Mouse (Mus musculus) myocyte (in vitro differentiated cells): ENCODE results near the gene Sdccag8. TPM values are rescaled to one million over a fixed set of nuclear protein-coding genes. Genes with fewer than 3 reads are reported as not detected.
A peak's percentile ranks its signal among the peaks of the same experiment; 100 is the strongest.

Experiments used
- H3K27me3 ChIP-seq: one replicate; pipeline ENCODE4 v1.6.1; 2011; ENCODE audit not compliant: control insufficient read depth, insufficient read depth, insufficient read length
- H3K36me3 ChIP-seq: one replicate; pipeline ENCODE4 v1.6.1; 2011; ENCODE audit not compliant: control insufficient read depth, insufficient read depth
- H3K4me2 ChIP-seq: one replicate; pipeline ENCODE4 v1.6.1; 2011; ENCODE audit warnings: low read depth, control low read depth
- H3K4me3 ChIP-seq: one replicate; pipeline ENCODE4 v1.5.1; 2011; ENCODE audit warnings: mild to moderate bottlenecking, control low read depth, moderate library complexity
- H3K79me2 ChIP-seq: one replicate; pipeline ENCODE4 v1.6.1; 2011; ENCODE audit not compliant: control insufficient read depth, insufficient read depth
- H3ac ChIP-seq: one replicate; pipeline ENCODE4 v1.6.1; 2011; ENCODE audit not compliant: control insufficient read depth, insufficient read length
- CEBPB ChIP-seq: IDR thresholded peaks from 2 replicates; pipeline ENCODE4 v1.6.1; 2011; ENCODE audit warnings: mild to moderate bottlenecking, moderate library complexity; ENCODE audit not compliant: poor library complexity, insufficient read depth, severe bottlenecking
- E2F4 ChIP-seq: IDR thresholded peaks from one replicate; pipeline ENCODE4 v1.6.1; 2011; ENCODE audit warnings: mild to moderate bottlenecking, control low read depth, moderate library complexity; ENCODE audit not compliant: insufficient read depth
- MAX ChIP-seq: IDR thresholded peaks from one replicate; pipeline ENCODE4 v1.6.1; 2011; ENCODE audit warnings: low read depth, mild to moderate bottlenecking, control low read depth
- MYOD1 ChIP-seq, 3 experiments: IDR thresholded peaks; one replicate each; pipeline ENCODE4 v1.6.1; 2011; ENCODE audit warnings: control low read depth in 2 of 3, low read depth in 2 of 3, mild to moderate bottlenecking in 2 of 3, moderate library complexity in 1 of 3; ENCODE audit not compliant: insufficient read length in 2 of 3, control insufficient read depth in 1 of 3
- MYOG ChIP-seq, 3 experiments: IDR thresholded peaks; one replicate each; pipeline ENCODE4 v1.6.1; 2011; ENCODE audit warnings: control low read depth in 2 of 3, low read depth in 2 of 3, mild to moderate bottlenecking in 2 of 3; ENCODE audit not compliant: insufficient read length in 2 of 3, control insufficient read depth in 1 of 3, insufficient read depth in 1 of 3
- POLR2A ChIP-seq: IDR thresholded peaks from one replicate; pipeline ENCODE4 v1.6.1; 2011; ENCODE audit warnings: low read depth, mild to moderate bottlenecking, control low read depth, moderate library complexity; ENCODE audit not compliant: insufficient read length
- POLR2AphosphoS2 ChIP-seq: IDR thresholded peaks from one replicate; pipeline ENCODE4 v1.6.1; 2011; ENCODE audit warnings: low read depth, control low read depth; ENCODE audit not compliant: insufficient read length
- REST ChIP-seq: IDR thresholded peaks from one replicate; pipeline ENCODE4 v1.6.1; 2011; ENCODE audit warnings: mild to moderate bottlenecking, control low read depth, moderate library complexity; ENCODE audit not compliant: insufficient read depth, insufficient read length
- SRF ChIP-seq: IDR thresholded peaks from one replicate; pipeline ENCODE4 v1.6.1; 2011; ENCODE audit warnings: low read depth; ENCODE audit not compliant: control insufficient read depth, insufficient read length
- TCF12 ChIP-seq: IDR thresholded peaks from one replicate; pipeline ENCODE4 v1.6.1; 2011; ENCODE audit warnings: mild to moderate bottlenecking, control low read depth; ENCODE audit not compliant: poor library complexity, insufficient read depth, severe bottlenecking
- TCF3 ChIP-seq: IDR thresholded peaks from one replicate; pipeline ENCODE4 v1.6.1; 2011; ENCODE audit warnings: low read depth, control low read depth; ENCODE audit not compliant: insufficient read length
- USF1 ChIP-seq: IDR thresholded peaks from one replicate; pipeline ENCODE4 v1.6.1; 2011; ENCODE audit warnings: low read depth, mild to moderate bottlenecking, control low read depth, moderate library complexity
- polyA plus RNA-seq: library from polyadenylated mRNA; unstranded; fragments of >200 nt; fragmentation: generic; extraction: Trizol; gene quantifications from one replicate; pipeline ENCODE4 v1.2.1, GENCODE M21; 2012; ENCODE audit warnings: missing spikeins

The Sdccag8 gene
- polyA plus RNA-seq, 1 experiment = 8.4 TPM

GRCm38 (mm10) chr1:177008777-177009176 lies 194.3 kb downstream of the Sdccag8 start:
- Histone ChIP-seq H3K4me2 (peak overlapping the region; percentile 4), H3K4me3 (no peak overlapping the region), H3K79me2 (no peaks in the 10 kb centered on the region), H3K36me3 (no peaks in the 10 kb centered on the region), H3ac (no peak overlapping the region), H3K27me3 (no peaks in the 10 kb centered on the region)
- TF ChIP-seq USF1 (no peak), TCF3 (peak; percentile 26), MYOD1 (IDR thresholded peaks at IDR 0.05; ENCODE audit: control insufficient read depth in 1 of 3, insufficient read length in 2 of 3, low read depth in 2 of 3) (peak in 2 of 3 experiments; percentile 58 to 78), CEBPB (peak; percentile 69), POLR2A (peak; percentile 34), MAX (peak; percentile 20), REST (no peak), POLR2AphosphoS2 (no peak), TCF12 (peak; percentile 23), E2F4 (no peak), SRF (no peak), MYOG (IDR thresholded peaks at IDR 0.05; ENCODE audit: control insufficient read depth in 1 of 3, insufficient read depth in 1 of 3, insufficient read length in 2 of 3, low read depth in 2 of 3) (peak; percentile 21 to 88 (median 61))

- Histone ChIP-seq H3K79me2 (no peaks in the 10 kb centered on the region), H3K27me3 (no peaks in the 10 kb centered on the region), H3K36me3 (no peaks in the 10 kb centered on the region), H3K4me2 (no peak overlapping the region), H3K4me3 (no peak overlapping the region), H3ac (no peak overlapping the region)
- no peak for TF ChIP-seq USF1
- no peak for TF ChIP-seq REST
- no peak for TF ChIP-seq E2F4
- TF ChIP-seq MYOG (IDR thresholded peaks at IDR 0.05; ENCODE audit: control insufficient read depth in 1 of 3, insufficient read depth in 1 of 3, insufficient read length in 2 of 3, low read depth in 2 of 3) = no peak
- TF ChIP-seq TCF12 = no peak
- no peak for TF ChIP-seq MYOD1 (IDR thresholded peaks at IDR 0.05; ENCODE audit: control insufficient read depth in 1 of 3, insufficient read length in 2 of 3, low read depth in 2 of 3)
- no peak for TF ChIP-seq POLR2A
- TF ChIP-seq CEBPB = no peak
- TF ChIP-seq POLR2AphosphoS2 = no peak
- no peak for TF ChIP-seq TCF3
- TF ChIP-seq SRF = no peak
- no peak for TF ChIP-seq MAX
These were observed 195.6 kb downstream of the Sdccag8 start for GRCm38 (mm10) chr1:177010041-177010440.

- TF ChIP-seq E2F4 (no peak), MYOD1 (IDR thresholded peaks at IDR 0.05; ENCODE audit: control insufficient read depth in 1 of 3, insufficient read length in 2 of 3, low read depth in 2 of 3) (peak in 2 of 3 experiments; percentile 36 to 37), MYOG (IDR thresholded peaks at IDR 0.05; ENCODE audit: control insufficient read depth in 1 of 3, insufficient read depth in 1 of 3, insufficient read length in 2 of 3, low read depth in 2 of 3) (peak in 1 of 3 experiments; percentile 56)
- H3K4me3 ChIP-seq = no peak overlapping the region
- H3K36me3 ChIP-seq = no peaks in the 10 kb centered on the region
- H3ac ChIP-seq = no peak overlapping the region
- no peaks in the 10 kb centered on the region for H3K27me3 ChIP-seq
- H3K4me2 ChIP-seq = peak overlapping the region; percentile 70
- H3K79me2 ChIP-seq = no peaks in the 10 kb centered on the region
These were observed 196.3 kb downstream of the Sdccag8 start for GRCm38 (mm10) chr1:177010607-177011302.

- peak overlapping the region; percentile 70 for H3K4me2 ChIP-seq
- no peaks in the 10 kb centered on the region for H3K27me3 ChIP-seq
- no peak overlapping the region for H3ac ChIP-seq
- peak; percentile 79 to 95 (median 94) for TF ChIP-seq MYOG (IDR thresholded peaks at IDR 0.05; ENCODE audit: control insufficient read depth in 1 of 3, insufficient read depth in 1 of 3, insufficient read length in 2 of 3, low read depth in 2 of 3)
- TF ChIP-seq CEBPB = peak; percentile 40; the same call in 1 of the 2 replicates
- no peak for TF ChIP-seq MAX
- TF ChIP-seq USF1 = no peak
- peak; percentile 83 for TF ChIP-seq TCF12
- TF ChIP-seq TCF3 = peak; percentile 75
- no peak for TF ChIP-seq POLR2A
- peak; percentile 94 to 97 (median 97) for TF ChIP-seq MYOD1 (IDR thresholded peaks at IDR 0.05; ENCODE audit: control insufficient read depth in 1 of 3, insufficient read length in 2 of 3, low read depth in 2 of 3)
- no peak for TF ChIP-seq REST
- H3K36me3 ChIP-seq = no peaks in the 10 kb centered on the region
- H3K79me2 ChIP-seq = no peaks in the 10 kb centered on the region
- H3K4me3 ChIP-seq = no peak overlapping the region
These were observed 197.2 kb downstream of the Sdccag8 start for GRCm38 (mm10) chr1:177011688-177012087.

GRCm38 (mm10) chr1:177012774-177013173 lies 198.3 kb downstream of the Sdccag8 start:
- H3K27me3 ChIP-seq = no peaks in the 10 kb centered on the region
- TF ChIP-seq MYOG (IDR thresholded peaks at IDR 0.05; ENCODE audit: control insufficient read depth in 1 of 3, insufficient read depth in 1 of 3, insufficient read length in 2 of 3, low read depth in 2 of 3) = no peak
- TF ChIP-seq E2F4 = no peak
- no peak for TF ChIP-seq SRF
- TF ChIP-seq POLR2AphosphoS2 = no peak
- no peak for TF ChIP-seq MYOD1 (IDR thresholded peaks at IDR 0.05; ENCODE audit: control insufficient read depth in 1 of 3, insufficient read length in 2 of 3, low read depth in 2 of 3)
- TF ChIP-seq USF1 = no peak
- TF ChIP-seq REST = no peak
- TF ChIP-seq TCF3 = no peak
- TF ChIP-seq TCF12 = no peak
- TF ChIP-seq CEBPB = no peak
- no peak for TF ChIP-seq MAX
- TF ChIP-seq POLR2A = no peak
- H3K79me2 ChIP-seq = no peaks in the 10 kb centered on the region
- H3ac ChIP-seq = no peak overlapping the region
- no peak overlapping the region for H3K4me3 ChIP-seq
- H3K36me3 ChIP-seq = no peaks in the 10 kb centered on the region
- peak overlapping the region; percentile 70 for H3K4me2 ChIP-seq
